Mouse (Mus musculus) heart, postnatal 25 days (tissue): ENCODE measurements around the gene Slc22a18. TPM values are rescaled to one million over a fixed set of nuclear protein-coding genes. Genes with fewer than 3 reads are reported as not detected.
A peak's percentile ranks its signal among the peaks of the same experiment; 100 is the strongest.

ENCODE experiments used
- DNase-seq: peaks from one replicate; pipeline ENCODE4 v3.0.0; 2022; ENCODE audit warnings: low spot score
- intact Hi-C: fragments of 180-260 bp; cut with DNase I; formaldehyde crosslinking; loops from one replicate; pipeline ENCODE4 v1.15.1; 2025
- total RNA-seq, 2 experiments: library from RNA; stranded (reverse); gene quantifications; 2 replicates each; pipeline ENCODE4 v1.2.3; 2021

Gene Slc22a18
- under 1 TPM; 0.17 to 0.49 TPM for total RNA-seq

- intact Hi-C loops, result loop anchor here (5.0 to 10.0 kb wide), 2 partner anchors 34 to 469 kb away; partner anchors contain the start of gene Tspan32
- no peak for DNase-seq
These were observed at the start of gene Slc22a18 for GRCm38 (mm10) chr7:143473347-143474101. Gene Slc22a18 (plus strand): TSS chr7:143473736.

GRCm38 (mm10) chr7:143428142-143428813, 45.3 kb upstream of the Slc22a18 start:
- DNase-seq, result no peak
- intact Hi-C loops, result no loop called here

- no peak for DNase-seq
- intact Hi-C loops, result no loop called here
These were observed 44.6 kb upstream of the Slc22a18 start for GRCm38 (mm10) chr7:143428814-143429499.

- DNase-seq, result no peak
- intact Hi-C loops, result no loop called here
These were observed 40.9 kb upstream of the Slc22a18 start for GRCm38 (mm10) chr7:143432631-143433030.

GRCm38 (mm10) chr7:143433331-143433730, 40.2 kb upstream of the Slc22a18 start:
- intact Hi-C loops, result no loop called here
- DNase-seq, result peak; percentile 41

GRCm38 (mm10) chr7:143437231-143437893, 36.2 kb upstream of the Slc22a18 start:
- no peak for DNase-seq
- intact Hi-C loops, result no loop called here

GRCm38 (mm10) chr7:143437894-143438581, 35.5 kb upstream of the Slc22a18 start:
- intact Hi-C loops, result no loop called here
- no peak for DNase-seq

- intact Hi-C loops, result no loop called here
- DNase-seq, result no peak
These were observed 34.6 kb upstream of the Slc22a18 start for GRCm38 (mm10) chr7:143438965-143439364.

- intact Hi-C loops, result no loop called here
- no peak for DNase-seq
These were observed 29.0 kb upstream of the Slc22a18 start for GRCm38 (mm10) chr7:143444580-143444954.

GRCm38 (mm10) chr7:143444955-143445648, 28.4 kb upstream of the Slc22a18 start:
- DNase-seq, result no peak
- intact Hi-C loops, result no loop called here

- intact Hi-C loops, result no loop called here
These were observed 27.7 kb upstream of the Slc22a18 start for GRCm38 (mm10) chr7:143445651-143446460.

GRCm38 (mm10) chr7:143447130-143447529, 26.4 kb upstream of the Slc22a18 start:
- intact Hi-C loops, result no loop called here
- no peak for DNase-seq

More at GRCm38 (mm10) chr7:143445651-143446460, 27.7 kb upstream of the Slc22a18 start:
- DNase-seq, result no peak

- intact Hi-C loops, result loop anchor here (2.0 kb wide), 1 partner anchor 50 kb away; no protein-coding TSS in a partner anchor
- no peak for DNase-seq
These were observed 14.6 kb upstream of the Slc22a18 start for GRCm38 (mm10) chr7:143458963-143459331.

GRCm38 (mm10) chr7:143459332-143460211, 14.0 kb upstream of the Slc22a18 start:
- intact Hi-C loops, result loop anchor here (2.0 to 5.0 kb wide), 3 partner anchors 51 to 162 kb away; no protein-coding TSS in a partner anchor

GRCm38 (mm10) chr7:143460217-143460834, 13.2 kb upstream of the Slc22a18 start:
- no peak for DNase-seq
- intact Hi-C loops, result loop anchor here (5.0 kb wide), 2 partner anchors 93 to 163 kb away; no protein-coding TSS in a partner anchor

More at GRCm38 (mm10) chr7:143459332-143460211, 14.0 kb upstream of the Slc22a18 start:
- peak; percentile 53 for DNase-seq

GRCm38 (mm10) chr7:143460874-143461273, 12.7 kb upstream of the Slc22a18 start, which contains the start of gene Cdkn1c:
Gene Cdkn1c (minus strand): TSS chr7:143461050.
- DNase-seq, result peak; percentile 90
- intact Hi-C loops, result loop anchor here (5.0 kb wide), 2 partner anchors 94 to 164 kb away; no protein-coding TSS in a partner anchor
